Mouse (Mus musculus) granulocyte monocyte progenitor cell, adult 5-6 weeks (primary cell): ENCODE measurements at regions not wholly inside any gene's neighbourhood (a gene's known extent, or its start where the extent isn't known, plus 50 kb on each side); places are given as distances from the start of the nearest gene placed in this dataset.
A peak's percentile ranks its signal among the peaks of the same experiment; 100 is the strongest.

Source experiments
- ATAC-seq: replicated peaks from 2 replicates; pipeline ENCODE4 v1.8.0; 2016; ENCODE audit warnings: mild to moderate bottlenecking, moderate TSS enrichment, inconsistent platforms; ENCODE audit not compliant: poor library complexity, severe bottlenecking

DNA sequence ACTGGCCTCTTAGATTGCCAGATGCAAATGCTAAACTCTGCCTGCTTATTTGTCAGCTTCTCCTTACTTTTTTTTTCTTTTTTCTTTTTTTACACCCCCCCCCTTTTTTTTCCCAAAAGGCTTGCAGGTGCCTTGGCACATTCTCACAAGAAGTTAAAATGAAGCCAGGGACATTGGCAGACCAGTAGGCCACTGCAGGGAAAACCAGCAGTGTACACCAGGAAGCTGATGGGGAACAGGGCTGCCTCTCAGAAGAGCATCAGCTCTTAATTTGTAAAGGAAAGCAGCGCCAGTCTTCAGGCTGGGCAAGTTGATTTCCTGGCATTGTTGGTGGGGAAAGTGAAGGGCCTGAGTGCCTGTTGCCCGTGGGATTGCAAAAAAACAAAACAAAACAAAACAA lies 83.3 kb downstream of the Gadd45g start:
- ATAC-seq = no peak

DNA sequence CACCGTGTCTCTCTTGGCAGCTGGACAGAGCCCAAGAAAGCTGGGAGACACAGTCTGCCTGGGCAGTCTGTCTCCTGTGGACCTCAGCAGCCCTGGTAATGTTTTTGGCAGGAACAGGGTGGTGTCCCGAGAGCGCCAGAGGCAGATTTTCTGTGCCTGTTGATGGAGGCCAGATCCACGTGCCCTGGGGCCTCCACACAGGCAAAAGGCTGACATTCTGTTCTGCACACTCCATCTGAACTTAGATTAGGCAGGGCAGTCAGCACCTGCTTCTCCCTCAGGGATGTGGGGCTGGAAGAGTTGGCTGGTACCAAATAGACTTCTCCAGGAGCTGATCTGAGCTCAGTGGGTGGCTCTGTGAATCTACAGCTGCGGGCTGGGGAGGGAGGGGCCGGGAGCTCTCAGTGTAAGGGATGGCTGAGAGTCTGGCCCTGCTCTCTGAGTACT lies 83.8 kb downstream of the Gadd45g start:
- ATAC-seq = no peak

DNA sequence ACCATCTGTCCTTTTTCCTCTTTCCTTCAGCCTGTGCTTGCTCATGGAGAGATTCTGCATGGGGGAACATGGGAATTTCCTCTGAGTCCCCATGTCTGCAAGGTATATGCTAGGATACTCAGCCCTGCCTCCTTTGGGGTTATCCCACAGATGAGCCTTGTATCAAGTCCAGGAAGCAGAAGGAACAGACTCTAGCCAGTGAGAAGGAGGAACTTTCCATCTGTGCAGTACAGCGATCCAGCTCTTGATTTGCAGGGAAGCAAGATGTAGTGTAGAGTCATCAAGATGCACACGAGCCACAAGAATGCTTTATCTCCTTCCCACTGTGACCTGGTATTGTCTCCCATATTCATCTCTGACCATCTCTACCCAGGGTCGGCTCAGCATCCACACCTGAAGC lies 84.5 kb downstream of the Gadd45g start:
- ATAC-seq = no peak

DNA sequence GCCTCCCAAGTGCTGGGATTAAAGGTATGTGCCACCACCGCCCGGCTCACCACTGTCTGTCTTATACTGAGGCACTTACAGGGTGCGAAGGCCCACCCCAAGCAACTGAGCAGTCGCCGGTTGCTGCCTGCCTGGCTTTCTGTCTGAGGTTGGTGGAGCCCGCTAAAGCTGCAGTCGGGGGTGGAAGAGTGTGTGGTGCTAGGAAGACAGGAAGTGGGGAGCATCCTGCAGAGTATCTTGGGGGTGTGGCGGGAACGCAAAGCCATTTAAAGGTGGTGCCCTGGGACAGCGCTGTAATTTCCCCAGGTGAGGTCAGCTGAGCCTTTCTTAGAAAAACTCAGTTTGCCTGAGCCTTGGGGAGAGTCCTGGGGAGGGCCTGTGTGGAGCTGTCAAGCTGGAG lies 89.3 kb downstream of the Gadd45g start:
- ATAC-seq = no peak; the same call in 1 of the 2 replicates

DNA sequence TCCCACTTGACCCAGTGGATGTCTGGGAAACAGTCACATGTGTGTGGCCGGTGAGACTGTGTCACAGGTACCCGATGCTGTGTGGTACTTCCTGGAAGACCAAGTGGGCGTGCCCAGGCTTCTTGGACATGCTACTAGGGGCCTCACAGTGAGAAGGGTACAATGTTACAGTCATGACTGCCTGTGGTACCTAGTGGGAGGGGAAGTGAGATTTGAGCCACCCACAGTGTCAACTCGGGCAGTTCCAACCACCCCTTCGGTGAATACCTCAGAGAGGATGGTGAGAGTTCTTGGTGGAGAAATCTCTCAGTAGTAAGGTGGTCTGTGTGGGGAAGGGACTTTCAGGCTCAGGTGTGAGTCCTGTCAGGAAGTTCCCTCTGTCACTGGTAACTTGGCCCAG lies 90.0 kb downstream of the Gadd45g start:
- 0 out of 2 replicates have a peak, but pooled peaks have one; percentile 27 for ATAC-seq

DNA sequence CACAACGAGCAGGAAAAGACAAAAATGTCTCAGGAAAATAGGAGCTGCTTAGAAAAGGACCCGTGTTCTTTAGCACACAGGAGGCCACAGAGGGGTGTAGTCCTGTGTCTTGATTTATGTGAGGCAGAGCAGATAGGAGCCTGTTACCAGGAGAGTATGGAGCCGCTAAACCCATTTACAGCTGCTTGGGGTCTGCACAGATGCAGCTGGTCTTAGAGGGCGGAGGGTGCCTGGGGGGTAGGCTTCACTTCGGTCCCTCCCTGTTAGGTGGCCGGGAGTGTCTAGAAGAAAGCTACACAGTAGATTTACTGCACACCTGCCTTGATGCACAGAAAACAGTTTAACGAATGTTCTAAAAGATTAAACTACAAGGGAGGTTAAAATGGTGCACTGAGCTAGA lies 91.4 kb downstream of the Gadd45g start:
- ATAC-seq = no peak

DNA sequence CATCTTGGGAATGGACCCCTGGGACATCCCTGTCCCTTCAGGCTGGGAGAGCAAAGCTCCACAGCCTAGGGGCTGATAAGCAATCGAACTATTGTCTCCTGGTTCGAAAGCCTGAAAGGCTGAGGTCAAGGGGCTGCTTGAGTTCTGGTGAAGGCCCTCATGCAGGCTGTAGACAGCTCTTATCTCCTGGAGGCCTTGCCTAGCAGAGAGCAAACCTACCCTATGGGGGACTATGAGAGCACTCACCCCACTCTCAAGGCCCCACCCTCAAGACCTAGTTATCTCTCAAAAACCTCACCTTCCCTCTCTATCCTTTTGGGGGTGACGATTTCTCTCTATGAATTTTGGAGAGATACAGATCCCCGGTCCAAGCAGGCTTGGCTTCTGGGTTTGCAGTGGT lies 92.8 kb downstream of the Gadd45g start:
- no peak for ATAC-seq

DNA sequence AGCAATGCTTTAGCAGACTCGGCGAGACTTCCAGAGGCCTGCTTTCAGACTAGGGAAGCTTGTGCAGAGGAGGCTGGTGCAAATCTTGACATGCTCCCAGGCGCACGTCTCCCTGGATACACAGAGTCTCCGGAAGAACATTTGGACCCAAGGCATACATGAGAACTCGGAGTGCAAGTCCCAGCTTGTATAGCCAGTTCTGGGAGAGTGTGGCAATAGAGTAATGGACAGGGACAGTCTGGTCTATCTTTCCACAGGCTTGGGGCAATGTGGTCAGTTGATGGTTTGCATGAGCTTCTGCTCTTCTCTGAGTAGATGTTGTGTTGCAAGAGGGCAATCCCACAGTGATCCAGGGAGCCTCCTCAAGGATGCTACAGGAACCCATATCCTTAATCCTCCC lies 93.2 kb downstream of the Gadd45g start:
- ATAC-seq = no peak

DNA sequence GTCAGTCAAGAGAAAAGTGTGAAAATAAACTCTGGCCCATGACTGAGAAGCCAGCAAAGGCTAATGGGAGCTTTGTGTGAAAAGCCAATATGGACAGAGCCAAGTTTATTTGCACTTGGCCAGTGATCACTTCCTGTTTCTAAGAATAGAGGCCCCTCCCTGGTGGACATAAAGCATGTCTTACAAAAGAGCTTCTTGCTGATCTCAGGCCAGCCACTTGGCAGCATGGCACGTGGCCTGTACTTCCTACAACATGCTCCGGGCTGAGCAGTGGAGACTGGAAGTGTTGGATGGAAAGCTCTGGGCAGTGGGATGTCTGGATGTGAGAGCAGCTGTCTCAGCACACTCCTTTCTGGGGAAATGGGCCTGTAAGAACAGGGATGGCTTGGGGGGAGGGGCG lies 99.7 kb downstream of the Gadd45g start:
- ATAC-seq = peak; percentile 93

DNA sequence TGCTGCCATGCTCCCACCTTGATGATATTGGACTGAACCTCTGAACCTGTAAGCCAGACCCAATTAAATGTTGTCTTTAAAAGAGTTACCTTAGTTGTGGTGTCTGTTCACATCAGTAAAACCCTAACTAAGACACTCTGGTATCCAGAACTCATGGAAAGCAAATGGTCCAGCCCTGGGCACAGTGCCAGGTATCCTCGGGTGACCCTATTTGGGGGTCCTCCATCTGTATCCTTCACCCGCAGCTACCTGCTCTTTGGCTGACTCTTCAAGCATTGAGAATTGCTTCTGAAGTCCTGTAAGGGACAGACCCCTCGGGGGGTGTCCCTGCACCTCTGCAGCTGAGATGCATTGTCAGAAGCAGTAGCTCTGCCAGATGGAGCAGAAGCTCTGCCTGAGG lies 102.4 kb downstream of the Gadd45g start:
- ATAC-seq = no peak

DNA sequence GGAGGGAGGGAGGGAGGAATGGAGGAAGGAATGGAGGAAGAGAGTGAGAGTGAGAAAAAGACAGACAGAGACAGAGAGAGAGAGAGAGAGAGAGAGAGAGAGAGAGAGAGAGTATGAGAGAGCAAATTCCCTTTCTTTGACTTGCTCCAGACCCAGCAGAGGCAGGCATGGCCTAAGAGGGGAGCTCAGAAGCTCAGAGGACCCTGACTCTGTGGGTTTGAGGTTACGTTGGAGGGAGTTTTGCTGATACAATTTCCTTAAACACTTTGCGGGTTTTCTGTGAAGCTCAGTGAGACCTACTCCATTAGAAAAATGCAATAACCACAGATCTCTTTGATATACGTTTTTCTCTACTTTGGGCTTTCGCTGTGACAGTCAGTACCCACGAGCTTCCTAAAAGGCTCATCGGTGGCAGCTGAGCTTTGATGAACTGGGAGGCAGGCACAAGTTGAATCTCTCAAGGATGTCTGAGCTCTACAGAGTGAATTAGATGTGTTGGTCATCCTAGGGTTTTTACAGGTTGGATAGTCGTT lies 105.1 kb downstream of the Gadd45g start:
- ATAC-seq = peak; percentile 31; the same call in 1 of the 2 replicates

DNA sequence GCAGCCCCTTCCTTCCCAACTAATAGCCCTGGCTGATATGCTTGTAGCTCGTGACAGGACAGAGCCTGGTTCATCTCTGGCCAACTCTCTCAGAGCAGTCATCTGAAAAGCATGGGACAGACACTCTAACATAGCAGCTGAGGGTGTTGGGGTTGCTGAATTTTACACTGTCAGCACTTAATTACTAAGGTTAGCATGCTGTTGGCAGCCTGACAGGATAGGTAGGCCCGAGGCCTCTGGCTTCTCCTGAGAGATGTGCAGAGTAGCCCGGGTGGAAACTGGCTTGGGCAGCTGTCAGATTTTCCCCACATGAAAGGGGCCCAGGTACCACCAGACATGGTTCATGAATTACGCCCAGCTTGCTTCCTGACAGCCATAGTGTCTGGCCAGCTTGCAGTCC lies 106.6 kb downstream of the Gadd45g start:
- no peak for ATAC-seq

DNA sequence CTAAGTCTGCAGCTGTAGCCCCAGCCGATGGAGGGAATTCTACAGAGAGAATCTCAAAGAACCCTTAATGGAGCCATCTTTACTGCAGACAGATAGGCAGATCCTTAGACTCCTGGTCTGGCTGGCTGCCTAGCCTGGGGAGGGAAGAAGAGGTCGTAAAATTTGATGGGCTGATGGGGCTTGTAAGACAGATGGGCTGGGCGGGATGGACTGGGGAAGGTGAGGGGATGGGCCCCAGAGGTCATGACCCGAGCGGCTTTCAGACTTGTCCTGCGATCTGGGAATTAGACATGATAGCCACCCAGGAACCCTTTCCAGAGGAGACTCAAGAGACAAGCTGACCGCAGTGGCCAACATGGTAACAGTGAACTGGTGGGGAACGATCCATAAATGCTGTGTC lies 107.1 kb downstream of the Gadd45g start:
- ATAC-seq = no peak

DNA sequence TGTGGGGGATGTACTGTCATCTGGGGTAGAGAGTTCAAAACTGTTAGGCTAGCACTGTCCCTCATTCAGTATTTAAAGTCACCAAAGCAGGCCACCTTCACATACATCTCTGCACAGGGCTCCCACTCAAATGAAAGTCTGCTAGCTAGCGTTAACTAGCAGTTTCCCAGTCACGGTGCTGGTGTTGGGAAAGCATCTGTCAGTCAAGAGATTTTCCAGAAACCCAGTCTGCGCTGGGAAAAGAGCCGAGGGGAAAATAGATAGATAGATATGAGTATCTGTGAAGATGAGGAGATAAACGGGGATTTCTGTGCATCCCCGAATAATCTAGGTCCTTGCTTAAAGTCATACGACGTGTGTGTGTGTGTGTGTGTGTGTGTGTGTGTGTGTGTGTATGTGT lies 110.6 kb downstream of the Gadd45g start:
- ATAC-seq = no peak

DNA sequence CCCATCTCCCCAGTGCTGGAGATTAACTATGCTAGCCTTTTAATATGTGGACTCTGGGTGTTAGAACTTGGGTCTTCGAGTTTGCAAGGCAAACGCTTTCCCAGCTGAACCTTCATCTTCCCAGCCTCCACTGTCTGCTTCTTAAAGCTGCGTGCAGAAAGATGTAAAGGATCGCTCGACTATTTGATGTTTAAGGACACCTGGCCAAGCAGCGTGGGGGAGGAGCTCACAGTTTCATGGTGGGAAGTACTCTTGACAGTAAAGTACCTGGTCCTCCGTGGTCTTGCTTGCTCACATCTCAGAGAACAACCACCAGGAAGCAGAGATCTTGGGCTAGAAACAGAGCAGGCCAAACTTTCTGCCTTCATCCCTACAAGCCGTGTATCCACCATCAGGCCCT lies 113.1 kb downstream of the Gadd45g start:
- ATAC-seq = no peak

DNA sequence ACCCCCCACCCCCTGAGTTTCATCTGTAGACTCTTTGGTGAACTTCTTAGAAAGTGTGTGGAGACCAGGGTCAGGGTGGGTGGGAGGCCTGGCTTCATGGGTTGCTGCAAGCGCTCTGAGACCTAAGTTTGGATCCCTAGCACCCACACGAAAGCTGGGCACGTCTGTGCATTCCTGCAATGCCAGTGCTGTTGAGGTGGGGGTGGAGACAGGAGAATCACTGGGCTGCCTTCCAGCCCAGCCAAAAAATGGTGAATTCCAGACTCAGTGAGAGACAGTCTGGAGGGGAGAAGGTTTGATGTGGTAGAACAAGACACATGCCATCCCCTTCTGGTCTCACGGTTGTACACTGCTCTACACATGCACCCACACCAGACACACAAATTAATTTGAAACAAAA lies 113.8 kb downstream of the Gadd45g start:
- ATAC-seq = no peak

DNA sequence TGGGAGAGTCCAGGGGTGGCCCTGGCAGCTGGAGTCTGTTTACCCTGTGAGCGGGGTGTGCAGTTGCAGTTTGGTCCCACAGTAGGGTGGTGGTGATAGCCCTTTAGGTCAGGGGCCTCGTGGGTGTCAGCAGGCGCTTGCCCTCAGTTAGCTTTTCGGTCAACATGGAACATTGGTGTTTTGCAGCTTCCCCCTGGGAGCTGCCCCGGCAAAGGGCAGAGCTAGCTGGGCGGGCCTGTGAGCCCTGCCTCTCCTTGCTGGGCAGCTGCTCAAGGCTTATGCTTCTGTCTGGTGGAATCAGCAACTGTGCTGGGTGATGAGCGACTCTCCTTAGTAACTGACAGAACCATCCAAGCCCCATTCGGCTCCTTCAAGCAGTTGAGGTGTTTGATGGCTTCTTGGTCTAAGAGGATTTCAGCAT lies 115.7 kb downstream of the Gadd45g start:
- no peak for ATAC-seq

DNA sequence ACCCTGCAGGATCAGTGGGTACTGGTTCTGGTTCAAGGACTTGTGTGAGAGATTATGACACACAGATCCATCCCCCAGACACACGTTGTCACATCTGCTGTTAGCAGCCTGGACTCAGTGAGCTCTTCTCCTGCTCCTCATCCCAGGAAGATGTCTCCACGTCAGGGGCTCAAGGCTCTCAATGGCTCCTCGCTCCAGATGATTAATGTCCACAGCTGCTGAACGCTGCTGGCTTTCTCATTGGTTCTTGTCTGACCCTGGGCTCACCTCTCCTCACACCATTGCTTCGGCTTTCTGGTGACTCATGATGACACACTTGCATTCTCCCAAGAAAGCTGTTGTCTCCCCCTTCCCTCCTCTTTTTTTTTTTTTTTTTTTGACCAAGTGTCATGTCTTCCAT lies 116.2 kb downstream of the Gadd45g start:
- no peak for ATAC-seq

DNA sequence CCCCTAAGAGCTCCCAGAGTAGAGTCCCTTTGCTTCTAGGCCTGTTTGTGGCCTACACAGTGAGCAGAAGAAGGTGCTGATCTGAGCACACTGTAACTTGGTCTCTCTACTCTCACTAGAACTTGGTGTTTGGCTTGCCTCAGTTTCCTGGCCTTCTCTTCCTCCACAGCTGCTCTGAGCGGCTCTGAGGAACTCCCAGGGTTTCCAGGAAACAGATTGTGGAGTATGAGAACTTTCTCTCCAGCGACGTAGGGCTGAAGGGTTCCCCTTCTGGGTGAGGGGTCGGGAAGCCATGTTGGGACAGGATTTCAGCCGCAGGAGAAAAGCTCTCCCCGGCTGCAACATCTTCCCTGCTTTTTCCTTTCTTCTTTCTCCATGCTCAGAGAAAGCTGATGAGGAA lies 117.5 kb downstream of the Gadd45g start:
- ATAC-seq = peak; percentile 31

DNA sequence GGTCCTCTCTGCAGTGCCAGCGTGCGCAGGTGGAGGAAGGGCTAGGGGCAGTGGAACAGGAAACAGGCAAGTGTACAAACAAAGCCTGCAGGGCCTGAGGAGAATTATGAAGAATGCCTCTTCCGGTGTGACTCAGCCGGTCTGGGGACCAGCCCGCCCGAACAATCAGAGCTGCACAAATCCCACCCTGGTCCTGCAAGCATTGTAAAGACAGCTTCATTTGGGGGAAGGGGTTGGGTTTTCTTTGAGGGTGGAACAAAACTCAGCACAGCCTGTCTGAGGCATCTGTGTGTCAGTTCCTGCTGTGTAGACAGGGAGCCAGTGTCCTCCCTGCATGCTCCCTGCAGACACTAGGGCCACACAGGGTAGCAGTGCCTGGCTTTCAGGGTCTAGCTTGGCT lies 117.9 kb downstream of the Gadd45g start:
- peak; percentile 80 for ATAC-seq

DNA sequence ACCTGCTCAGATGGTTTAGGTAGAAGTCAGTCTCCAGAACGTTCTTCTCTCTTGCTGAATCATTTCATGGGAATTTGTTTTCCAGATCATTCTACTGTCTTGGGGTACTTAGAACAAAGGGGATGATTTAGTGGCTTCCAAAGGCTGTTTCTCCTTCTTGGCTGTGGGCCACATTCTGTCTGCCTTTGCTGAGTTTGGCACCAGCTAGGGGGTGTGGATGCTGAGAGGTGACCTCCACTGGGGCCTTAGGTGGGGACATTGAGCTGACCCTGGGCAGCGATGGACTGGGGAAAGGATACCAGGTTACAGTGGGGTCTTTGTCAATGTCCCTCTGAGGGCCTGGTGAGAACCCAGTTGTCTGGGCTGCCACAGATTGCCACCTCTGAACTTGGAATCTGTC lies 118.4 kb downstream of the Gadd45g start:
- no peak for ATAC-seq

DNA sequence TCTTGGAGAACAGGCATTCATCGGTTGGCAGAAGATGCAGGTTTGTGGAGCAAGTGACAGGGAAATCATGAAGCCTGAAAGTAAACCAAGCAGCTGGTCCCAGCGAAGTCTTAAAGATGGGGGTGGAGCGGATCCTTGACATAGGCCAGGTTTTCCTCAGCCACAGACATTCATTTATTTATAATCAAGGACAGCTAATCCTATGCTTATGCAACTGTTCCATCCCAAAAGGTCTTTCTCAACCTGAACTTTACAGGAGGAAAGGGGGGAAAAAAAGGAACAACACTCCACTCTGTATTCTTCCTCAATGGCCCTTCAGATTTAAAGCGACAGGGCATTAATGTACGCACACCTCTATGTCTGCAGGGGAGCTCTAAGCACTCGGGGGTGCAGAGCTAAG lies 121.6 kb downstream of the Gadd45g start:
- no peak for ATAC-seq

DNA sequence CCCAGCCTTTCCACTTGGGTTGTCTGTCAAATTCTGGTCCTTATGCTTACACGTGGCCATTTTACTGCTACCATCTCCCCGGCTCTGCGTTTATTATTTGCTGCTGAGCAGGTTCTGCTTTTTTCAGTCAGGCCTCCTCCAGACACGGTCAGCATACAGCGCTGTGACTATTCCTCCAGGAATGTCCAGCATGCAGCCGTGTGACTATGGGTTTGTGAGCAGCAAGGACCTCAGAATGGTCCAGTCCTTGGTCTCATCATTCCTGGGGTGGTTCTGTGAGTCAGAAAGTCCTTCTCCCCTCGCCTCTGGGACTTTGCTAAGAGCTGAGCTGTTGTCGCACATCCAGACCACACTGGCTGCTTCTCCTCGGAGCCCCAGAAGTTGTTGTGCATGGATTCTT lies 122.3 kb downstream of the Gadd45g start:
- no peak for ATAC-seq
